Mouse (Mus musculus): ENCODE results near the gene Stac3. TPM values are rescaled to one million over a fixed set of nuclear protein-coding genes. Genes with fewer than 3 reads are reported as not detected.

Gene Stac3
- total and polyA plus RNA-seq, 3 experiments = 0.08 to 0.79 (median 0.50) TPM

DNA sequence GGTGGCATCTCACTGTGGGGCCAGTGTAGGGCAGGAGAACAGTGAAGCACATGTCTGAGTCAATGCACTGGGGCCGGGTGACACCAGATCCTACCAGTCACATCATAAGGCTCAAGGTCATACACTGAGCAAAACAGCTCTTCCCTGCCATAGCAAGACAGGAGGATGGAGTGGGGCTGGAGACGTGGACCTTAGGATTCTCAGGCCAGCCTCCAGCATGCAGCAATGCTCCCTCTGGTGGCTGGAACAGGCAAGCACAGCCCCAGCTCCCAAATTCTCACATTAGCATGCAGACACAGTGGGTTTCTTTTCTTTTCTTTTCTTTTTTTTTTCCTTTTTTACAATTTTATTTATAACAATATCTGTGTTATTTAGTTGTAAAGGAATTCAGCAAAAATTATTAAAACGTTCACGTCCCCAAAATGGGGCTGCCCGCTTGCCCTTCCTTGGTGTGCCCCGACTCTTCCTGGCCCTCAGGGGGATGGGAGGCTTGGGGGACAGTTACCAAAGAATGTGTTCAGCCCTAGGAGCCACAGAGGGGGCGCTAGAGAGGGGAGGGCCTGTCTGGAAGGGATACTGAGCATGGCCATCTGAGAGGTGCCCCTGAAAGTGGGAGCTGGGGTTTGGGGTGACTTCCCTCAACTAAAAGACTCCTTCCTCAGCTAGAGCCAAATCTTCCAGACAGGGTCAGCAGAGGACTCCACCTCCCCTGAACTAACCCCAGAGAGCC lies 36.5 kb downstream of the Stac3 start:
- peaks cover 31 to 37% of the 10 kb centered on the region in 2 experiments for H3K36me3 ChIP-seq (replicated peaks in 1 of 2; ENCODE audit: control insufficient read depth in 1 of 2, insufficient read depth in 1 of 2, low read length in 1 of 2)
- in situ Hi-C loops (cut with MboI; ENCODE audit: low pct_ligation_motif_present, low pct_unique_long_range_greater_than_20kb, low sequenced_read_pairs) = no loop called here
- H3K27ac ChIP-seq (ENCODE audit: insufficient read depth, low read depth) = no peak overlapping the region
- TF ChIP-seq MAZ (IDR thresholded peaks at IDR 0.05; ENCODE audit: low read depth, low read length) (0 out of 2 replicates have a peak, but pooled peaks have one; percentile 36), SMC3 (IDR thresholded peaks at IDR 0.05; ENCODE audit: low read depth, low read length) (peak; percentile 96), CTCF (conservative IDR thresholded peaks at IDR 0.05 in 1 of 2, IDR thresholded peaks at IDR 0.05 in 1 of 2; ENCODE audit: low read depth in 2 of 2, low read length in 2 of 2) (peak; percentile 91 to 96), ZC3H11A (IDR thresholded peaks at IDR 0.05; ENCODE audit: low read depth, low read length) (peak; percentile 19; the same call in 1 of the 2 replicates), TCF12 (IDR thresholded peaks at IDR 0.05; ENCODE audit: low read depth, low read length) (no peak), POLR2AphosphoS2 (IDR thresholded peaks at IDR 0.05; ENCODE audit: low read depth, low read length) (no peak), RAD21 (IDR thresholded peaks at IDR 0.05; ENCODE audit: low read depth, low read length) (peak; percentile 71), CHD1 (IDR thresholded peaks at IDR 0.05; ENCODE audit: low read depth, low read length) (no peak), MYC (IDR thresholded peaks at IDR 0.05; ENCODE audit: low read depth, low read length) (0 out of 2 replicates have a peak, but pooled peaks have one; percentile 54)
- H3K79me2 ChIP-seq (replicated peaks; ENCODE audit: control insufficient read depth, extremely low read depth, insufficient read depth, poor library complexity, severe bottlenecking) = no peaks in the 10 kb centered on the region
- no peak overlapping the region for H3K4me3 ChIP-seq (replicated peaks in 1 of 3; ENCODE audit: low read depth in 2 of 3, low read length in 2 of 3, poor library complexity in 1 of 3)
- peaks cover 33% of the 10 kb centered on the region for H3K27me3 ChIP-seq (replicated peaks)
- dilution Hi-C loops (cut with MboI; ENCODE audit: extremely low pct_ligation_motif_present, extremely low pct_unique_long_range_greater_than_20kb, low sequenced_read_pairs) = no loop called here
- H3K4me2 ChIP-seq (ENCODE audit: insufficient read depth, low read depth, poor library complexity, severe bottlenecking) = no peak overlapping the region
- H3K9me3 ChIP-seq (replicated peaks; ENCODE audit: low read length) = peaks cover 3% of the 10 kb centered on the region
- H3K4me1 ChIP-seq (ENCODE audit: control insufficient read depth in 1 of 2, insufficient read depth in 2 of 2) = peaks cover 23 to 39% of the 10 kb centered on the region in 2 experiments
- peak; percentile 64 for DNase-seq (ENCODE audit: extremely low read depth)
- H3K9ac ChIP-seq (ENCODE audit: insufficient read depth, low read depth) = no peak overlapping the region

DNA sequence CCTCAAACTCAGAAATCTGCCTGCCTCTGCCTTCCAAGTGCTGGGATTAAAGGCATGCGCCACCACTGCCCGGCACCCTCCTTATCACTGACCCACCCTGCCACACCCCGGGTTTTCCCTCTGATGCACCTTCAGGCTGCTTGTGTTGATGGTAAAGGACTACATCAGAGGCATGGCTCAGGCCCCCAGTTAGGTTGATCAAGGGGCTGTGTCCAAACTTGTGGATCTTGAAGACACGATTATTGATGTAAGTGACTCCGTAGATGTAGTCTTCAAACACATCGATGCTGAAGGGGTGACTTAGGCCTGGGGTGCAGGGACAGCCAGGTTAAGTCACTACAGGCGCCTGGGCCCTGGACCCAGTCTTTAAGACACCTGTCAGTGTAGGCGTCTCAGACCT lies 40.0 kb downstream of the Stac3 start:
- H3K27ac ChIP-seq (ENCODE audit: insufficient read depth, low read depth) = no peak overlapping the region
- DNase-seq (ENCODE audit: extremely low read depth) = no peak
- H3K4me3 ChIP-seq (replicated peaks in 1 of 3; ENCODE audit: low read depth in 2 of 3, low read length in 2 of 3, poor library complexity in 1 of 3) = no peak overlapping the region
- no peaks in the 10 kb centered on the region for H3K9me3 ChIP-seq (replicated peaks; ENCODE audit: low read length)
- in situ Hi-C loops (cut with MboI; ENCODE audit: low pct_ligation_motif_present, low pct_unique_long_range_greater_than_20kb, low sequenced_read_pairs) (loop anchor here (5.0 kb wide), 1 partner anchor 34 kb away; no protein-coding TSS in a partner anchor), dilution Hi-C loops (cut with MboI; ENCODE audit: extremely low pct_ligation_motif_present, extremely low pct_unique_long_range_greater_than_20kb, low sequenced_read_pairs) (no loop called here)
- H3K9ac ChIP-seq (ENCODE audit: insufficient read depth, low read depth) = no peak overlapping the region
- no peaks in the 10 kb centered on the region for H3K79me2 ChIP-seq (replicated peaks; ENCODE audit: control insufficient read depth, extremely low read depth, insufficient read depth, poor library complexity, severe bottlenecking)
- H3K4me2 ChIP-seq (ENCODE audit: insufficient read depth, low read depth, poor library complexity, severe bottlenecking) = no peak overlapping the region
- H3K27me3 ChIP-seq (replicated peaks) = peaks cover 1% of the 10 kb centered on the region
- TF ChIP-seq ZMIZ1 (IDR thresholded peaks at IDR 0.05; ENCODE audit: low read depth, low read length) = no peak
- no peak for TF ChIP-seq E2F4 (IDR thresholded peaks at IDR 0.05; ENCODE audit: insufficient replicate concordance, low read depth, low read length)
- no peak for TF ChIP-seq HCFC1 (IDR thresholded peaks at IDR 0.05; ENCODE audit: low read depth, low read length)
- no peak for TF ChIP-seq MAFK (IDR thresholded peaks at IDR 0.05; ENCODE audit: insufficient replicate concordance, low read length)
- TF ChIP-seq ELF1 (IDR thresholded peaks at IDR 0.05; ENCODE audit: low read depth, low read length) = no peak
- TF ChIP-seq TCF12 (IDR thresholded peaks at IDR 0.05; ENCODE audit: low read depth, low read length) = no peak
- TF ChIP-seq UBTF (IDR thresholded peaks at IDR 0.05; ENCODE audit: low read depth, low read length) = no peak
- no peak for TF ChIP-seq GABPA (IDR thresholded peaks at IDR 0.05; ENCODE audit: insufficient replicate concordance, low read depth, low read length)
- TF ChIP-seq MAX (IDR thresholded peaks at IDR 0.05; ENCODE audit: low read length) = no peak
- no peak for TF ChIP-seq MYC (IDR thresholded peaks at IDR 0.05; ENCODE audit: low read depth, low read length)
- TF ChIP-seq CTCF (conservative IDR thresholded peaks at IDR 0.05 in 1 of 2, IDR thresholded peaks at IDR 0.05 in 1 of 2; ENCODE audit: low read depth in 2 of 2, low read length in 2 of 2) = no peak
- TF ChIP-seq CHD1 (IDR thresholded peaks at IDR 0.05; ENCODE audit: low read depth, low read length) = no peak
- no peak for TF ChIP-seq USF1 (IDR thresholded peaks at IDR 0.05; ENCODE audit: low read depth, low read length)
- H3K4me1 ChIP-seq (ENCODE audit: control insufficient read depth in 1 of 2, insufficient read depth in 2 of 2) = peaks cover 4 to 9% of the 10 kb centered on the region in 2 experiments; a peak in 3 of 4 replicates
- H3K36me3 ChIP-seq (replicated peaks in 1 of 2; ENCODE audit: control insufficient read depth in 1 of 2, insufficient read depth in 1 of 2, low read length in 1 of 2) = peaks cover 60 to 65% of the 10 kb centered on the region in 2 experiments
